Mouse (Mus musculus) cerebellum, adult 2 months (tissue): ENCODE measurements around the gene Tcta. TPM values are rescaled to one million over a fixed set of nuclear protein-coding genes. Genes with fewer than 3 reads are reported as not detected.

Source experiments
- DNase-seq, 2 experiments: peaks; one replicate each; pipeline ENCODE4 v3.0.0; 2021
- H3K27ac ChIP-seq: fragments of 200-500 bp; 2 replicates; pipeline ENCODE4 v1.5.1; 2012; ENCODE audit warnings: low read length, control low read depth, inconsistent platforms; ENCODE audit not compliant: insufficient read depth
- H3K27me3 ChIP-seq: fragments of 200-500 bp; 2 replicates; pipeline ENCODE4 v1.6.1; 2012; ENCODE audit warnings: inconsistent platforms, mild to moderate bottlenecking, low read length, moderate library complexity; ENCODE audit not compliant: control insufficient read depth, insufficient read depth
- H3K4me1 ChIP-seq: fragments of 200-500 bp; 2 replicates; pipeline ENCODE4 v1.6.1; 2011; ENCODE audit warnings: low read length; ENCODE audit not compliant: control insufficient read depth, insufficient read depth
- H3K4me3 ChIP-seq: fragments of 200-500 bp; replicated peaks from 2 replicates; pipeline ENCODE3; 2011; ENCODE audit warnings: mild to moderate bottlenecking, low read depth, low read length, control low read depth; ENCODE audit not compliant: insufficient read depth
- CTCF ChIP-seq: fragments of 200-500 bp; IDR thresholded peaks from 2 replicates; pipeline ENCODE4 v1.5.1; 2011; ENCODE audit warnings: low read depth, mild to moderate bottlenecking, control low read depth, low read length, moderate library complexity, borderline replicate concordance; ENCODE audit not compliant: insufficient read depth
- POLR2A ChIP-seq: fragments of 200-500 bp; IDR thresholded peaks from 2 replicates; pipeline ENCODE4 v1.6.1; 2011; ENCODE audit warnings: low read length, control low read depth, borderline replicate concordance; ENCODE audit not compliant: insufficient read depth
- WGBS: fragments of 180-500 bp; shearing (Covaris S2); methylation state at CpG from one replicate; pipeline ENCODE4 v1.1.7; 2018; 5-methylcytosine and 5-hydroxymethylcytosine counted together
- polyA plus RNA-seq: library from polyadenylated mRNA; depleted of rRNA; stranded (reverse); fragments of >200 nt; gene quantifications from 2 replicates; pipeline ENCODE4 v1.2.3, GENCODE M21; 2012; rRNA removed

The Tcta gene
- polyA plus RNA-seq: 55.2 and 58.9 TPM in 2 replicates

DNA sequence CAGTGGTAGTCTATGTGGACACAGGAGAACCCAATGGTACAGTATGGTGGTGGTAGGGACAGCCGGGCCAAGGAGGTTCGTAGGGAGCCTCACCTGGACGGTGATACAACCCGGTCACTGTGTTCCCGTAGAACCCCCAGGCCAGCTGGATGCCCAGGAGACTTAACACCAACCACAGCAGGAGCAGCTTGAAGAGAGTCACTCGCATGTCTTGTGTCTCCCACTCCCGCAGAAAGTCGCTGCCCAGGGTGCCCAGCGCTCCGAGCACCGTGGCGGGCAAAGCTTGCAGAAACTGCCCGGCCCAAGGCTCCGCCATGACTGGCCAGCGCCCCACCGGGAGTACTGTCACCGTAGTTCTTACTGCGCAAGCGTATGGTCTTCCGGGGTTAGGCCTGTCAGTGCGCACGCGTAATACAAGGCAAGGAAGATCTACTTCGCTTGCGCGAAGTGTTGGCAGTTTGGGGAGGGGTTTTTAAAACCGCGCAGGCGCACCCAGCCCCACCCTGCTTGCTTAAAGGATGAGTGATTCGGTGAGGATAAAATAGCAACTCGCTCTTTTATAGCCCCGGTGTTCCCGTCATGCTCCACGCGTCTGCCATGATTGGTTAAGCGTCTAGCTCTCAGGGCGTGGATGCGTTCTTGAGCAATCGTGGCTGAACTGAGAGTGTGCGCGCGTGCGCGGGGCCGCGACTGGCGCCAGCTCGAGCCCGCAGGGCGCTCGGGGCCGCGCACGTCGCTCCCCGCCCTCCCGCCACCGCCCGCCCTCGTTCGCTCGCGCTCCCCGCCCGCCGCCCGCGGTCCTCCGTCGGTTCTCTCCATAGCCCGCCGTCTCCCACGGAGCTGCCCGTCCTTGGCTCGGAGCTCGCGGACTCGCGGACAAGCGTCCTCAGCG is at the start of gene Tcta, which contains the start of gene Rhoa:
Gene Tcta (minus strand): TSS at position 532 of the 892 bp plus-strand sequence.
Gene Rhoa (plus strand): TSS at position 501 of the 892 bp plus-strand sequence.
- DNase-seq: peak; percentile 98 to 100
- Histone ChIP-seq H3K27ac (peak within 1 kb of the TSS; percentile 84), H3K27me3 (no peaks in the 10 kb centered on the region), H3K4me3 (peak within 1 kb of the TSS; percentile 97), H3K4me1 (peaks cover 5% of the 10 kb centered on the region; the same call in 1 of the 2 replicates)
- peak; percentile 96 for TF ChIP-seq POLR2A
- no peak for TF ChIP-seq CTCF
- 0% methylated on average over 80 of the region's 81 CpGs for WGBS

DNA sequence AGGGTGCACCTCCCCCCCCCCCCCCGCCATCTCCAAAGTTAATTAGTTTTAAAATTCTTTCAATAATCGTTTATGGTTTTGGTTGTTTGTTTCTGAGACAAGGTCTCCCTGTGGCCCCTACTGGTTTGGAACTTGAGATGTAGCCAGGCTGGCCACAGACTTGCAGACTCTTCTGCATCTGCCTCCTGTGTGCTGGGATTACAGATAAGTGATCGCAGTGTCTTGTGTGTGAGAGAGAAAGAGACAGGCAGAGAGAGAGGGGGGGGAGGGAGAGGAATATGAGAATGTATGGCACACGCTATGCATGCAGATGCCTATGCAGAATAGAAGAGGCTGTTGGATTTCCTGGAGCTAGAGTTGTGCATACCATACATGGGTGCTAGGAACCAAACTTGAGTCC is 43.8 kb upstream of the Tcta start:
- no peak for DNase-seq
- TF ChIP-seq POLR2A: no peak
- no peak for TF ChIP-seq CTCF
- Histone ChIP-seq H3K27me3 (no peaks in the 10 kb centered on the region; the same call in 1 of the 2 replicates), H3K27ac (no peak overlapping the region), H3K4me3 (no peak overlapping the region), H3K4me1 (peaks cover 3% of the 10 kb centered on the region; the same call in 1 of the 2 replicates)
- 88% methylated on average over 4 of the region's 4 CpGs for WGBS

DNA sequence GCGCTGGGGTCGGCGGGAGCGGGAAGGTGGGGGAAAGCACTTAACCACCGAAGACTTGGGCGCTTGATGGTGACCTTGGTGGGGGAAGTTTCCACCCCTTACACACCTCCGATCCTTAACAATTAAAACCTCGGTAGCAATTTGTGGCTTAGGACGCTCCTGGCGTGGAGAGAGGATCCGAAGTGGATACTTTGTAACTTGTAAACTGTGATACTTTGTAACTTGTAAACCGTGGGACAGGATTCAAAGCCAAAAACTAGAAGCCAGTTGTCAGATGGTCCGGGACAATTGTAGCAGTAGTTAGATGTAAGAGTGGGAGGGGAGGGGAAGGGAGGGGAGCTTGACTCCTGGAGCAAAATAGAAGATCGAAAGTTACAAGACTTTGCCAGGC is 42.3 kb upstream of the Tcta start:
- Histone ChIP-seq H3K4me1 (0 out of 2 replicates have a peak, but pooled peaks cover 2% of the 10 kb centered on the region), H3K27me3 (no peaks in the 10 kb centered on the region; the same call in 1 of the 2 replicates), H3K4me3 (peak overlapping the region; percentile 96), H3K27ac (no peak overlapping the region)
- no peak for DNase-seq
- WGBS: 1% methylated on average over 14 of the region's 14 CpGs
- TF ChIP-seq POLR2A (no peak), CTCF (no peak)

DNA sequence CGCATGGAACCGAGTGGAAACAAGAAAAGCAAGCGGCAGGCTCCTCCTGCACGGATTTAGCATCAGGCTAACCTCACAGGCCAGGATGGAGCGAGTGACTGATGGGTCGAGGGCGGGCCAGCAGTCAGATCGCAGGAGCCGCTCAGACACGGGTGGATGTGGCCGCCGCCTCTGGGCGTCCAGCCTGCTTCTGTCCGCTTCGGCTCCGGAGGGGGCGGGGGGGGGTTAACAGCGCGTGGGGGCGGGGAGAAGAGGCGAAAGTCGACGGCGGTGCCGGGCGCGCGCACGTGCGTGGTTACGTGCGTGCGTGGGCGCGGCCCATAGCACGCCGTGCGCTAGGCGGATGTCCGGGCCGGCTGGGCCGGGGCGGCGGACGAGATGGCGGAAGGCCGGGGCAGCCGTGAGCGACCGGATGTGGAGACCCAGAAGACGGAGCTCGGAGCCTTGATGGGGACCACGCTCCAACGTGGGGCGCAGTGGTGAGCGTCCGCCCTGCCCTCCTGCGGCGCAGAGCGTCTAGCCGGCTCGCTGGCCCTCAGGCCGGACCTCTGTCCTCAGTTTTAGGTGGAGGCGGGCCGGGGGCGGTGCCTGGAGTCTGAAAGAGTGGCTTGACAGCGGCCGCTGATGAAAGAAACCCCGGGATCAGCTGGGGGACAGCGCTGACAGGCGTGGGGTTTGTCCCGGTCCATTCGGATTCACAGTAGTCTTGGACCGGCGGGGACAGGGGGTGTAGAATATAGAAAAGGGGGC is 41.8 kb upstream of the Tcta start, which contains the start of gene Usp4:
Gene Usp4 (plus strand): TSS at position 314 of the 750 bp plus-strand sequence.
- TF ChIP-seq CTCF (no peak), POLR2A (peak; percentile 83)
- under 1% methylated on average over 70 of the region's 75 CpGs for WGBS
- Histone ChIP-seq H3K4me3 (peak within 1 kb of the TSS; percentile 96), H3K4me1 (no peaks in the 10 kb centered on the region), H3K27me3 (no peaks in the 10 kb centered on the region; the same call in 1 of the 2 replicates), H3K27ac (peak within 1 kb of the TSS; percentile 93)
- DNase-seq: peak; percentile 87 to 90

DNA sequence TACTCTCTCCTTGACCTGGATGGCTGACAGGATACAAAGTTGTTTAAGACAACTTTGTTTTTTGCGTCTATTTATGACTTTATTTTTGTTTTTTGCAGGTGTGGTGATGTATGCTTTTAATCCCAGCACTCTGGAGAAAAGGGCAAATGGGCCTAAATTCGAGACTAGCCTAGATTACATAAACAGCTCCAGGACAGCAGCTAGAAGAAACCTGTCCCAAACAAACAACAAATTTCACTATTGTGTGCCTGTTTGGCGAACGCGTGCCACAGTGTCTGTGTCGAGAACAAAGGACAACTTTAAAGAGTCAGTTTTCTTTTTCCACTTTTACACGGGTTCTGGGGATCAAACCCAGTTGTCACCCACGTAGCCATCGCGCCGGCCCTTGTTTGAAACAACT is 41.1 kb upstream of the Tcta start:
- DNase-seq: no peak
- 3% methylated on average over 11 of the region's 11 CpGs for WGBS
- no peaks in the 10 kb centered on the region; the same call in 1 of the 2 replicates for H3K27me3 ChIP-seq
- peak overlapping the region; percentile 93 for H3K27ac ChIP-seq
- no peaks in the 10 kb centered on the region for H3K4me1 ChIP-seq
- peak overlapping the region; percentile 79 for H3K4me3 ChIP-seq
- no peak for TF ChIP-seq POLR2A

DNA sequence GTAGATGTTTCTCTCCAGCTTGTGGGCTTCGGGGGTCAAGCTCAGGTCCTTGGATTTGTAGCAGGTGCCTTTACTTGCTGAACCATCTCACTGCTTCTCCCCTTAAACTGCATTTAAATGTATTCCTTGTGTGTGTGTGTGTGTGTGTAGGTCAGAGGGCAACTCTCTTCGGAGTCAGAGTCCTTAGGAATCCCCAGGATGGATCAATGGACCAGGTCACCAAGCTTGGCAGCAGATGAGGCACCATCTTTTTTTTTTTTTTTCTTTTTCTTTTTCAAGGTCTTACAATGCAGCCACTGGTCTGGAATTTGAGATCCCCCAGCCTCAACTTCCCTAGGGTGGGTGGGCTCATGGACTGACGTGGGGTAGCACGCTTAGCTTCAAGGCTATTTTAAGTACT is 38.5 kb upstream of the Tcta start:
- Histone ChIP-seq H3K4me3 (no peak overlapping the region), H3K4me1 (peaks cover 4% of the 10 kb centered on the region), H3K27me3 (no peaks in the 10 kb centered on the region; the same call in 1 of the 2 replicates), H3K27ac (no peak overlapping the region)
- DNase-seq: no peak
- TF ChIP-seq POLR2A (no peak), CTCF (no peak)
- 78% methylated on average over 4 of the region's 4 CpGs for WGBS

DNA sequence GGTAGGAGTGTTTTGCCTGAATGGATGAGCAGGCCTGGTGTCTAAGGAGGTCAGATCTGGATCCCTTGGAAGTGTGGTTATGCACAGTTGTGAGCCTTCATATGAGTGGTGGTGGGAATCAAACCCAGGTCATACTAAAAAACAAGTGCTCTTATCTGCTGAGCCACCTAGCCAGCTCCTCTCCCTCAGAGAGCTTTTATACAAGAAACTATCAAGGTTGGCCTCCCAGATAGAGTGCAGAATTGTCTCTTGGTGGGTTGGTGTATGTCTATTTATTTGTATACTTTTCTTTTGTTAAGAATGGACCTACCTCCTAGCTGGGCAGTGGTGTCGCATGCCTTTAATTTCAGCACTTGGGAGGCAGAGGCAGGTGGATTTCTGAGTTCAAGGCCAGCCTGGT is 37.9 kb upstream of the Tcta start:
- 93% methylated on average over 1 of the region's 1 CpGs for WGBS
- peaks cover 4% of the 10 kb centered on the region for H3K4me1 ChIP-seq
- no peak overlapping the region for H3K4me3 ChIP-seq
- TF ChIP-seq CTCF (no peak), POLR2A (no peak)
- H3K27ac ChIP-seq: no peak overlapping the region
- no peak for DNase-seq
- H3K27me3 ChIP-seq: no peaks in the 10 kb centered on the region

DNA sequence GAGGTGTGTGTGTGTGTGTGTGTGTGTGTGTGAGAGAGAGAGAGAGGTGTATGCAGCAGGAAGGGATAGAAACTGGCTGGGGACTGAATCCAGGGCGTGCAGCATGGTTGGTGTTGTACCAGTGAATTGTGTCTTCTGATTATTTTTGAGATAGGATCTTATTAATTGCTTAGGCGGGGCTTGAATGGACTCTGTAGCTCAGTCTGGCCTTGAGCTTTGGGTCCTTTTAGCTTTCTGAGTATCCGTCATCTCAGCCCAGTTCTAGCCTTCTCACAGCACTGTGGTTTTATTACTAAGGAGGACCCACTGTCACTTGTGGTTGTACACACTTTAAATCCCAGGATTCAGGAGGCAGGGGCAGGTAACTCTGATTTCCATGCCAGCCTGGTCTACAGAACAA is 37.4 kb upstream of the Tcta start:
- 93% methylated on average over 3 of the region's 3 CpGs for WGBS
- H3K4me3 ChIP-seq: no peak overlapping the region
- no peak for TF ChIP-seq POLR2A
- TF ChIP-seq CTCF: no peak
- H3K27me3 ChIP-seq: no peaks in the 10 kb centered on the region
- peaks cover 4% of the 10 kb centered on the region for H3K4me1 ChIP-seq
- no peak for DNase-seq
- no peak overlapping the region for H3K27ac ChIP-seq
